Mouse (Mus musculus): ENCODE measurements around the gene Exosc7.

The Exosc7 gene

DNA sequence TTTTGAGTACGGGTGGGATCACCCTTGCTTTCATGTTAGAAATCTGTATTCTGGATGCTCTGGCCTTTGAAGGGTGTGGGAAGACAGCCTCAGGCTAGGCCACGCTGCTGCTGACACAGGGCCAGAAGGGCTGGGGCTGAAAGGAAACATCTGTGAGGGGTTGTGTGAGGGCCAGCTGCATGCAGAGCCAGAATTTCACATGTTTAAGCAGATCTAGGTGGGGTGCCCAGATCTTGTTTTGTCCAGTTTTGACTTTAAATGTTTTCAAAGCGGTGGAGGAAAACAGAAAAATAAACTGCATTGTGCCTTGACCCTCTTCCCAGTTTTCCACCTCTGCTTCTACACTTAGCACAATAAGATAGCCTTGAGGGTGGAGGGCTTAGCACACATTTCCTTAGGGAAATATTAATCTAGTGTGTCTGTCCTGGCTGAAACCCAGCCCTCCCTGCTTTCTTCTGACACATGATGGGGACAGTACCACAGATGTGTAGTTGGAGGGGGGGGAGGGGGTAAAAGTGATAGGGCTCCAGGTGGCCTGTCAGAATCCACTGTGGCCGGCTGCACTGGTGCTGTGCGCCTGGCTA lies 26.0 kb downstream of the Exosc7 start:
- no peak for DNase-seq (ENCODE audit: low spot score)

DNA sequence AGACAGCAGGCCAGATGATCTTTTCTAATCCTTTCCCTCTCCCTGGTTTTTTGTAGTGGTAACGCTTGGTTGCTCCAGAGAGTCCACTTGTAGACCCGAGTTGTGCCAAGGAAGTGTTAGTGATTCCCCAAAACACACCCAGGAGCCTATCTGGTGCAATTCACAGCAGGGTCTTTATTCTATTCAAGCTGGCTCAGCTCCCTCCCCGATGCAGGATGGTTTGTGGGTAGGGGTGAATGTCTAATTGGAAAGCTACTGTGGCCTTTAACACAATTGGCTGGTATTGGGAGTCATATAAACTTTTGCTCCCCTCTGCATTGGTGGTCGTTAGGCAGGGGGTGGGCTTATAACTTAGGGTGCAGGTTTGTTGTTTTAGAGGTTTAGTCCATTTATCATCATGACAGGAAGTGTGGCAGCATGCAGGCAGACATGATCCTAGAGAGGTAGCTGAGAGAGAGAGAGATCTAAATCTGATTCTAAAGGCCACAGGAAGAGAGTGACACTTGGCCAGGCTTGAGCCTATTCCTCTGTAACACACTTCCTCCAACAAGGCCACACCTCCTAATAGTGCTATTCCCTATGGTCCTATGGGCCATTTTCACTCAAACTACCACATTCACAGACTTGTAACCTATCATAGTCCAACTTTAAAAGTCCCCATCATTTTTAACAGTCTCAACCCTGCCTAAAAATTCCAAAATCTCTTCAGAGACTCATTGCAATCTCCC lies 27.0 kb downstream of the Exosc7 start:
- no peak for DNase-seq (ENCODE audit: low spot score)

DNA sequence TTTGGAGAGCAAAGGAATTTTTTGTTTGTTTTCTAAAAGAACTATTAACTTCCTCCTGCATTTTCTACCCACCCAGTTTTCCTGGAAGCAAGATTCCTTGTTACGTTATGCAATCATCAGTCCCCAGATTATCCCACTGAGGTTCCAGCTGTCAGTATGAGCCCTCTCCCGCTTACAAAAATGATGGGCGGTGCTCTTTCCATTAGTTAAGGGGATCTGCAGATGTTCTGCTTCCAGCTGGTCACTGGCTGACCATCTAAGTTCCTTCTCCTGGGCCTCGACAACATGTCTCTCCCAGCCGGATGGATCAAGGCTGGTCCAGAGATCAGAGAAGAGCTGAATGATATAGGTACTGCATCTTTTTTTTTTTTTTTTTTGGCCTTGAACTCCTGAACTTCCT lies 35.4 kb downstream of the Exosc7 start:
- DNase-seq (ENCODE audit: low spot score) = no peak

DNA sequence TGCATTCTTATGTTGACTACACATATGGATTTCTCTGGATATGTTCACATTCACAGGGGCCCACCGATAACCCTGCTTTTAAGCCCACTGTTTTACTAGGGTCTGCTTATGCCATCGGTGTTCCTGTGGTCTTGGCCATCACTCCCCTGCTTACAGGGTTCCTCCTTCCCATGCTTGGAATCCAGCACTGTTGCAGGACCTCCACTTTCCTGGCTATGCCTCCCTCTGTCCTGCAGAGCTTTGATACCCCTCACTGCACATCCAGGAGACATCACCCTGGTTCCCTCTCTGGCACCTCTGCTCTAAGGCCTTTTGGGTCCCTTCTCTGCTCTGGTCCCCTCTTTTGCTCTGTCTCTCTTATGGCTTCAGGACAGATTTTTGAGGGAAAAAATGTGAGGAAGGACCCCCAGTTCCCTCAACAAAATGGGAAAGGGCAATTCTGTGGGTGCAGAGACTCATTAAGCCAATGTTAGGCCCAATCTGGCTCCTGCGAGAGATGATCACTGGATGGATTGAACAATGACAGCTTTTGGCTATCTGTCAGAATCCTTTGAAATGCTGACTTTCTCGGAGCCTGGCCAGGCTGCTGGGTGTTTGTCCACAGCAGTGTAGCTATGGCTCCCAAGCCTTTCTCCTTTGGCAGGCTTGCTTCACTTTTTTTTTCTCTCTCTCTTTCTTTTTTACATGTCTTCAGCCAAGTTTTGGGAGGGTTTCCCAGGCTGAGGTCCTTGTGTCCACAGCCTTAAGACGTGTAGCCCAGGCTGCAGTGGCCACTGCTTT lies 37.4 kb downstream of the Exosc7 start, which contains the start of gene Clec3b:
Gene Clec3b (plus strand): TSS at position 706 of the 780 bp plus-strand sequence.
- DNase-seq (ENCODE audit: low spot score) = no peak

DNA sequence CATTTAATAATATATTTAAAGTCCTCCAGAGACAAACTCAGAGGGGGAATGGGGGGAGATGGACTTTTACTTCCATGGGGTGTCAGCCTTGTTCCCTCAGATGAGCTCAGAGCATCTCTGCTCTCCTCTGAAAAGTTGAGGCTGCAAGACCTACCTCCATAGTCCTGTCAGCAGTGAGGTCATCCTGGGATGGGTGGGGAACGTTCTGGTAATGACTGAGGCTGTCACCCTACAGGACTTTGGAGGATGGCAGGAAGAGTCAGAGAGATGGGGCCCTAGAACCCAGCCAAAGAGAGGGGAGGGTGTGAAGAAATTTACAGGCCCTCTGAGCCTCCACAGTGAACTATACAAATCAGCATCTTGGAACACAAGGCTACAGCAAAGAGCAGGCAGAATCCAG lies 38.5 kb downstream of the Exosc7 start:
- DNase-seq (ENCODE audit: low spot score) = no peak

DNA sequence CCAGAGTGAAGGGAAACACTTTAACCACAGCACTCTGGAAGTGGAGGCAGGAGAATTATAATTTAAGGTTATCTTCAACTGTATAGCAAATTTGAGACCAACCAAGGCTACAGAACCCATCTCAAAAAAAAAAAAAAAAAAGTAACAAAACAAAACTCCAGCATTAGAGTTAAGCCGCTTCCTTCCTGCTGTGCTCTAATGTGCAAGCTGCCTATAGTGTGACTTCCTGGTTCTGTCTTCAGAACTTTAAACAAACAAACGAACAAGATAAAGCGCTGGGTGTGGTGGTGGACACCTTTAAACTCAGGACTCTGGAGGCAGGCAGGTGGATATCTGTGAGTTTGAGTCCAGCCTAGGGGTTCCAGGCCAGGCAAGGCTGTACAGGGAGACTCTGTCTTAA lies 39.0 kb downstream of the Exosc7 start:
- no peak for DNase-seq (ENCODE audit: low spot score)

DNA sequence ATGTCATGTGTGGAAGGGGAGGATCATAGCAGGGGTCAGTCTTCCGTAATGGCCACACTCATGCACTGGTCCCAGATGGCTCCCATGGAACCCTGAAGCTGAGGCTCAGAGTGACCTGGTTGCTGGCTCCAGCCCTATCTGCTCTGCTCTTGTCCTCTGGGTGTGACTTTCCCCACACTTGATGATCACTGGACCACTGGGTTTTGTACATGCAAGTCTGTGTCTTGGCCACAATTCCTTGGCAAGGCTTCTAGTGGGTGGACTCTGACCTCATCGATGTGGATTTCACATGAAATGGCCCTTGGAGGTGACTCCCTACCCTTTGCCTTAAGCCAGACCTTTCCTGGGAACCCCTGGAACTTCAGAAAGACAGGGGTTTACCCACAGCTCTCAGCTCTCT lies 40.1 kb downstream of the Exosc7 start:
- DNase-seq (ENCODE audit: low spot score) = no peak

DNA sequence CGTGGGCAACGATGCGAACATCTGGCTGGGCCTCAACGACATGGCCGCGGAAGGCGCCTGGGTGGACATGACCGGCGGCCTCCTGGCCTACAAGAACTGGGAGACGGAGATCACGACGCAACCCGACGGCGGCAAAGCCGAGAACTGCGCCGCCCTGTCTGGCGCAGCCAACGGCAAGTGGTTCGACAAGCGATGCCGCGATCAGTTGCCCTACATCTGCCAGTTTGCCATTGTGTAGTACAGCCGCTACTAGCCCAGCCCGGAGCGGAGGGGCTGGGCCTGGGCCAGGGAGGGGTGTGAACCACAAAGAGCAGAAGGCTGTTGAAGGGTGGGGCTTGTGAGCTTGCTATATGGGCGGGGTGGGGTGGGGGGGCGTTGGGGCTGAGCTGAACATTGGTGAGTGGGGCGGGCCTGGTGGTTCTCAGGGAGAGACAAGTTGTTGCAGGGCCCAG lies 43.9 kb downstream of the Exosc7 start:
- DNase-seq (ENCODE audit: low spot score) = no peak

DNA sequence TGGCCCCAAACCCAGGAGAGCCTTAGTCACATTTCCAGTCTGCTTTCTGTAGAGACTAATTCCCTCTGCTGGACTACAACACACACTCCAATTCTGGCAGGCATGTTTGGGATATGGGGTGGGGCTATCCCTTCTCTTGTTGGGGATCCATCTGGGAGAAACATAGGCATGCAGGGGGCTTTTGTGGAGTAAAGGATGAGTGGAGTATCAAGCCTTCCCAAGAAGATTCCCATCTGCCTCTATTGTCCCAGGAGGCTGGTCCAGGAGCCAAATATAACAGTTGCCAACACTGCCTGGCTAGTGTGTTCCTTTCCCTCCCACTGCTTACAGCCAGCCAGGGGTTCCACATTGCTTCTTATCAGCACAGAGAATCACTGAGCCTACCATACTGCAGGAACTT lies 44.7 kb downstream of the Exosc7 start:
- DNase-seq (ENCODE audit: low spot score) = no peak

DNA sequence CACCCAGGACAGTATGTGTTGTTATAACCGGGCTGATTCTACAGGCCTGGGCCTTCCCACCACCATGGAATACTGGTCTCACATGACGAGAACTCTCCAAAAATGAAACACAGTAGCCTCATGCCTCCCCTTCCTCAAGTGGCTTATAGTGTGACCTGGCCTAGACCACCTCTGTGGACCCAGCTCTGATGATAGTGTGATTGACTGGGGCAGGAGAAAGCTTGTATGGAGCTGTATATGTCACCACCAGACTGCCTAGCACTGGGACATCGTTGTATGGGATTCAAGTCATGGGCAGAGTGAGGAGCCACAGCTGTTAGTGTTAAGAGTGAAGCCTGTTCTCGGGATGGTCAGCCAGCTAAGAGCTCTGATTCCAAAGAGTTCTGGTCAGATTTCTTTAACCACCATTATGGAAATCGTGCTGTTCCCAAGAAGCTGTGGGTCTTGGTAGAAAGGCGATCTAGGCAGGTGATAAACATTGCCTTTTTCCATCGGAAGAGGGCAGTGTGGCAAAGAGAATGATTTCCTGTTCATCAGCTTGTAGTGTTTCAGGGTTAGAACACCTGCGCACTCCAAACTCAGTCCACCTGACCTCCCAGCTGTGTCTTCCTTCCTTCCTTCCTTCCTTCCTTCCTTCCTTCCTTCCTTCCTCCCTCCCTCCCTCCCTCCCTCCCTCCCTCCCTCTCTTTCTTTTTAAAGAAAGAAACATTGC lies 45.3 kb downstream of the Exosc7 start:
- DNase-seq (ENCODE audit: low spot score) = no peak

DNA sequence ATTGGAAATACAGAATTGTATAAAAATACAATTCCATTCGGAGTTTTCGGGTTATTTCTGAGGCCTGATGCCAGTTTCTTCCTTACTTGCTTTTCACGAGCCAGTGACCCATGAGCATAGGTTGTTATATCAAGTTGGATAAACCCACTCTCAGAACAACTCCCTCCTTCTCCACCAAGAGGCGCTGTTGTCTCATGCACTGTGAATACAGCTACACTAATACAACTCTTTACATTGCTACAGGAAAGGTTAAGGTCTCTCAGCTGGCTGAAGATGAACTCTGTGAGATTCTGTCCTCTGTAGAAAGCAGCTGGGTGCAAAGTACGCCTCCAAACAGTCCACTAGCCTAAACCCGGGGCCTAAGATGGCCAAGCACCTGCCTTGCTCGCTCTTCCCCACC lies 46.3 kb downstream of the Exosc7 start:
- peak; percentile 63 for DNase-seq (ENCODE audit: low spot score)

DNA sequence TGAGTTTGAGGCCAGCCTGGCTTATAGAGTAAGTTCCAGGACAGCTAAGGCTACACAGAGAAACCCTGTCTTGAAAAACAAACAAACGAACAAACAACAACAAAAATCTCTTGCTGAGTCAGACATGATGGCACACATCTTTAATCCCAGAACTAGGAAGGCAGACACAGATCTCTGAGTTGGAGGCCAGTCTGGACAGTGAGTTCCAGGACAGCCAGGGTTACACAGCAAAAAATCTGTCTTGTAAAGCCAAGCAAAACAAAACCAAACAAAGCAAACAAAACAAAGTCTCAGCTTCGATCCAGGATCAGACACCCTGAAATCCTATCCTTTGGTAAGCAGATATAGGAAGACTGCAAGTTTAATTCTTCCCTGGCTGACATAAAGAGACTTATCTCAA lies 48.8 kb downstream of the Exosc7 start:
- no peak for DNase-seq (ENCODE audit: low spot score)

DNA sequence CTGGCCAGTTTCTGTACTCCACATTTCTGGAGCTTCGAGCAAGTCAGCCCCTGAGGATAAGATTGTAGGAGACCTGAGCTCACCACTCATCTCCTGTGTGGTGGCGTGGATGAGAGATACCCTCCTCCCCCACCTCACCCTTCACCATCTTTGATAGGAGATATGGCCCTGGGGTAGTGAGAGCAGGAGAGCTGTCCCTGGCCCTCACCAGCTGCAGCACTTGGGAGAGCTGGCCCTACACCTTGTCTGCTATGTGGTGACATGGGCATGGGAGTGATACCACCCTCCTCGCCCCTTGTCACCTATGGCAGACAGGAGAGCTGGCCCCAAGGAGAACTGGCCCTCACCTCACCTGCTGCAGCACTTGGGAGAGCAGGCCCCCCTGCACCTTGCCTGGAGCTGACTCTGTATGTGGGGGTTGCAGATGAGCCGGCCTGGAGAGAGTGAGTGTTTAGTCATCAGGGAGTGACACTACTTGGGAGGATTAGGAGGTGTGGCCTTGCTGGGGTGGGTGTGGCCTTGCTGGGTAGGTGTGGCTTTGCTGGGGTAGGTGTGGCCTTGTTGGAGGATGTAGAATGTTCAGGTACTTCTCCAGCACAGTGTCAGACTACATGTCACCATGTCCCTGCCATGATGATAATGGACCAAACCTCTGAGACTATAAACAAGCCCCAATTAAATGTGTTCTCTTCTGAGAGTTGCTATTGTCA lies 50.1 kb downstream of the Exosc7 start:
- no peak for DNase-seq (ENCODE audit: low spot score)

DNA sequence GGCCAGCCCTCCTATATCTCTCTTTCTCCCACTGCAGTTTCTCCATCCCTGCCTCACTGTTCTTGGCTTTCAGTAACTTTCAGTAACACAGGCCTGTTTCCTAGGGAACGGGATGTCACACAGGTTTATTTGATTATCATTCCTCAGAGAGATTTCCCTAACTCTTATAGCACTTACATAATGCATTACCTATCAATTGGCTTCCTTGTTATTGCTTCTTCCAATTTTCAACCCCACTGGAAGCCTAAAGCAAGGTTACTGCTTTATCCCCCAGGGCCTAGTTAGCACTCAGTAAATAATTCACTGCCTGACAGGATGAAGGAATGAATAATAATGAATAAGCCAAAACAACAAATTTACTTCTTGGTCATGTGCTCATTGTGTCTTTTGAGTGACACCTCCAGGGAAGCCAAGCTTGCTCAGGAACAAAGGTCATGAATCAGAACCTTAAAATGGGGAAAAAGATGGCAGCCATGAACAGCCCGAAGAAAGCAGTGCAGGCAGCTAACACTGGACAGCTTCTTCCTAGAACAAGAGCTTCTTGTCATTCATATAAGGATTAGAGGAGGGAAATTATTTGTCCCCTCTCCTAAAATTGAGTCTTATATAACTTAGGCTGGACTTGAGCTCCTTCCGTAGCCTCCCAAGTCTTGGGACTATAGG lies 52.9 kb downstream of the Exosc7 start:
- no peak for DNase-seq (ENCODE audit: low spot score)

DNA sequence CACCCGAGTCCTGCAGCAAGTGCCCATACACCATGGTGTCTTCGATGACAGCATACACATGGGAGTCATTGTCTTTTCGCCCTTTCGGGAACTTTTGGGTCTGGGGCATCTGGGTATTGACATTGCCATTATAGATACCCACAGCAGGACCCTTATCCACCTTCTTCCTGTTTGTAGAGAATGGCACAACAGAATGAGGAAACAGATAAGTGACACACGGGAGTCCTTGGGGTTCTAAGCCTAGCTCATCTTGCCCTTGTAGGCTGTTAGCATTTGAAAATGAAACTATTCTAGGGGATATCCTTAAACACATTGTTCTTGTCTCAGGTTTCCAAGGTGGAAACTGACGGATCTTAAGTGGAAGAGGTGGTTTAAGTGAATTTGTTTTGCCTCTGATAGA lies 60.7 kb downstream of the Exosc7 start:
- DNase-seq (ENCODE audit: low spot score) = no peak

DNA sequence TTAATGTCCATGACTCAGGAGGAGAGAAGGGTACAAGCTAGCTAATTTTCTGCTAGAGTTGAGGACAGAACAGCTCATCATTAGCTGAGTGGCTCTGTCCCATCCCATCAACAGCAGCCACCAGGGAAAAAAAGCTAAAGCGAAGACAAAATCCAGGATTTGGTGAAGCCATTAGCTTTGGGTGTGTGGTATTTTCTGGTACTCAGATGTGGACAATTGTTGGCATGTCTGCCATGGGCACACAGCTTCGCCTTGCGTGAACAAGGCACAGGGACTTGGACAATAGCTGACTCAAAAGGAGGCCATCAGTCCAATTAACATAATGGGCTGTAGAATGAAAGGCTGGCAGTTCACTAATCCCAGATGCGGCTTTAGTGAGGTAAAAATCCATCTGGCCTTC lies 61.3 kb downstream of the Exosc7 start:
- DNase-seq (ENCODE audit: low spot score) = no peak

DNA sequence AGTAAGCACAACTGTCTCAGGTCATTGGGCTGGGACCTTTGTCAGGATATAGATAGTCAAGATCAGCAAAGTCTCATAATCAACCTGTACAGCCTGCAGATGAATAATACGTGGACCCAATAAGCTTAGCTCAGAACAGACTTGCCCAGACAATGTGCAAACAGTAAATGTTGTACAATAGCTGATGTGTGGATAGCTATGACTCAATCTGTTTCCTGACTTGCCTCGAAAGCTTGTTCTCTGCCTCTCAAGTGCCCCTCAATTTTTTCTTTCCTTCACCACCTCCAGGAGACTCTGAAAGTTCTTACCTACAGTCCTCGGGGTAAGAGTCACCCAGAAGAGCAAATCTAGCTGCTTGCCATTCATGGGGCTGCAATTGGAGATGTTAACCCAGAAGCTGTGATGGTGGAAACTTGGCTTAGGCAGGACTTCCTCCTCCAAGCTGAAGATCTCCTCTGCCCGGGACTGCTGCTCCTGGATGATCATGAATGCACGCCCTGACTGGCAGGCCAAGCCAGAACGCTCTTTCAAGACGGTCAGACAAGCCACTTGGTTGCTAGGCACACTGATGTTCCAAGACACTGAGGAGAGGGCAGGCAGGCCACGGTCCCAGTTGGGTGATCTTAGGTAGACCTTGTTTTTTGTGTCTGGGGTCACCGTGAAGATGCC lies 64.5 kb downstream of the Exosc7 start:
- no peak for DNase-seq (ENCODE audit: low spot score)

DNA sequence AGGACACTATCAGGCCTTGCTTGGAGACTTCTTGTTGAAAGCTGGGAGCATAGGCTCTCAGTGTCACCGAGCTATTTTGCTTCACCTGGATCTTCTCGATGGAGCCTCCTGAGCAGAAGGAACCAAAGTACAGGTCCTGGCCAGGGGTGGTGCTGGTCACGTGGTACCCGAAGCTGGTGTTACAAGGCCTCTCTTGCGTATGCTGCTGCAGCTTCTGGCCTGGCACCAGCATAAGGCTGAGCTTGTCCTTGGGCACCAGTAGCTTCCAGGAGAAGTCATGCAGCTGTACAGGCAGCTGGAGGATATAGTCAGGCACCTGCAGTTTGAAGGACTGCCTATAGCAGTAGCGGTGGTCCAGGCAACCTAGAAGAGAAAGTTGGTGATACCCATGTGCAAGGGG lies 67.0 kb downstream of the Exosc7 start:
- DNase-seq (ENCODE audit: low spot score) = no peak

DNA sequence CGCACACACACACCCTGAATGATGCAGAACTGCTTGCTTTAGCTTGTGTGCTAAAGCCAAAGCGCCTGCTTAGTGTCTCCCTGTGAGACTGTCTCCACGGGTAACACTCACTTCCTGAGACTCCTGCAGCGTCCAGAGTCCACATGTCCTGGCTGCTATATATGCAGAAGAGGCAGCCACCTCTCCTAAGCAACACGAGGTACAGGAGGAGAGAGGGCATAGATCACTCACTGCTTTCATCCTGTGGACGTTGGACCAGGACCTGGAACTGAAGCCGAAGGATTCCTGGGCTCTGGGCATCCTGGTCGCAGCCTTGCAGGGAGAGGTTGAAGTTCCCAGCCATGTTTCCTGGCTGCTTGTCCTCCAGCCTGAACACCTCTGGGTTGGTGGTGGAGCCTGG lies 70.2 kb downstream of the Exosc7 start:
- peak; percentile 62 for DNase-seq (ENCODE audit: low spot score)

DNA sequence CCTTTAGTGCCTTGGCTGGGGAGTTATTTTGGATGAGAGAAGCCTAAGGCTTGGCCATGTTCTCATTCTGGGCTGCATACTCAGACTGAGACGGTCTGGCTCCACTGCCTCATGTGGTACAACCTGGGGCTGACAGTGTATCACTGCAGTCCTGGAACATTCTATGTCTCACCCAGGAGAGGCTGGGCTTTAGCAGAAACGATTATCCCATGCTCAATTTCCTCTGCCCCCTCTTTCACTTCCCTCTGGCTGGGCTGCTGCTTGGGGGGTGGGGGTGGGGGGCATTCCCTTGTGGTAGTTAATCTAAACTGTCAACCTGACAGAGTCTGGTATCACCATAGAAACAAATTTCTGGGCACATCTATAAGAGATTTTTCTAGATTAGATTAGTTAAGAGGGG lies 72.5 kb downstream of the Exosc7 start:
- DNase-seq (ENCODE audit: low spot score) = no peak

Data from yolk sac, embryonic 10.5 days (tissue).